Mouse (Mus musculus) MEL (cell line): ENCODE results near the gene Mlip. TPM values are rescaled to one million over a fixed set of nuclear protein-coding genes. Genes with fewer than 3 reads are reported as not detected.

ENCODE experiments used
- DNase-seq: peaks from one replicate; pipeline ENCODE4 v3.0.0; 2011; ENCODE audit warnings: low read depth, low spot score
- H3K27ac ChIP-seq: 2 replicates; pipeline ENCODE4 v1.5.1; 2012; ENCODE audit warnings: low read depth, mild to moderate bottlenecking, control low read depth, low read length, moderate library complexity; ENCODE audit not compliant: control insufficient read depth
- H3K27me3 ChIP-seq, 2 experiments: fragments of 150-350 bp in 1 of 2; sonication (generic) in 1 of 2; 2 replicates each; pipeline ENCODE4 v1.6.1; 2012; ENCODE audit warnings: low read length in 2 of 2, mild to moderate bottlenecking in 2 of 2, improper control_type of control experiment in 1 of 2, moderate library complexity in 1 of 2; ENCODE audit not compliant: insufficient read depth in 2 of 2, control insufficient read depth in 1 of 2
- H3K36me3 ChIP-seq, 2 experiments: 2 replicates each; pipeline ENCODE4 v1.6.1; 2012 to 2014; ENCODE audit warnings: low read length in 2 of 2, improper control_type of control experiment in 1 of 2, inconsistent platforms in 1 of 2, mild to moderate bottlenecking in 1 of 2; ENCODE audit not compliant: insufficient read depth in 2 of 2, control insufficient read depth in 1 of 2
- H3K4me1 ChIP-seq, 2 experiments: fragments of 150-350 bp in 1 of 2; sonication (generic) in 1 of 2; 2 replicates each; pipeline ENCODE4 v1.6.1; 2012; ENCODE audit warnings: low read length in 2 of 2, improper control_type of control experiment in 1 of 2, mild to moderate bottlenecking in 1 of 2; ENCODE audit not compliant: insufficient read depth in 2 of 2, control insufficient read depth in 1 of 2
- H3K4me3 ChIP-seq, 2 experiments: fragments of 150-350 bp in 1 of 2; sonication (generic) in 1 of 2; 2 replicates each; pipeline ENCODE4 v1.5.1; 2012; ENCODE audit warnings: low read depth in 2 of 2, low read length in 2 of 2, mild to moderate bottlenecking in 2 of 2, moderate library complexity in 2 of 2, control low read depth in 1 of 2, improper control_type of control experiment in 1 of 2; ENCODE audit not compliant: control insufficient read depth in 1 of 2, insufficient read depth in 1 of 2
- H3K79me2 ChIP-seq: 2 replicates; pipeline ENCODE4 v1.6.1; 2012; ENCODE audit warnings: mild to moderate bottlenecking, low read length, moderate library complexity; ENCODE audit not compliant: control insufficient read depth, poor library complexity, insufficient read depth
- H3K9ac ChIP-seq: 2 replicates; pipeline ENCODE4 v1.6.1; 2012; ENCODE audit warnings: low read depth, mild to moderate bottlenecking, control low read depth, low read length, moderate library complexity; ENCODE audit not compliant: control insufficient read depth, poor library complexity, severe bottlenecking
- H3K9me3 ChIP-seq: fragments of 150-350 bp; sonication (generic); replicated peaks from 2 replicates; pipeline ENCODE4 v1.6.1; 2012; ENCODE audit warnings: mild to moderate bottlenecking, low read length, improper control_type of control experiment, moderate library complexity; ENCODE audit not compliant: insufficient read depth
- CHD2 ChIP-seq: IDR thresholded peaks from 2 replicates; pipeline ENCODE4 v1.6.1; 2011; ENCODE audit warnings: low read length, improper control_type of control experiment
- CTCF ChIP-seq, 3 experiments: IDR thresholded peaks in 2 of 3; conservative IDR thresholded peaks in 1 of 3; 2 replicates each; pipeline ENCODE4 v1.5.1; 2011 to 2012; ENCODE audit warnings: low read length in 3 of 3, low read depth in 2 of 3, mild to moderate bottlenecking in 2 of 3, improper control_type of control experiment in 1 of 3, inconsistent platforms in 1 of 3, mixed read lengths in 1 of 3, moderate library complexity in 1 of 3; ENCODE audit not compliant: control insufficient read depth in 1 of 3, insufficient read depth in 1 of 3, poor library complexity in 1 of 3, severe bottlenecking in 1 of 3
- E2F4 ChIP-seq: IDR thresholded peaks from 2 replicates; pipeline ENCODE4 v1.6.1; 2011; ENCODE audit warnings: low read depth, low read length, improper control_type of control experiment, borderline replicate concordance
- ELF1 ChIP-seq: IDR thresholded peaks from 2 replicates; pipeline ENCODE4 v1.6.1; 2014; ENCODE audit warnings: low read depth, mild to moderate bottlenecking, inconsistent platforms, low read length, improper control_type of control experiment, moderate library complexity
- EP300 ChIP-seq, 2 experiments: IDR thresholded peaks; 2 replicates each; pipeline ENCODE4 v1.6.1; 2011; ENCODE audit warnings: improper control_type of control experiment in 2 of 2, low read length in 2 of 2, low read depth in 1 of 2, mild to moderate bottlenecking in 1 of 2
- GATA1 ChIP-seq: IDR thresholded peaks from 2 replicates; pipeline ENCODE4 v1.6.1; 2011; ENCODE audit warnings: low read depth, low read length, improper control_type of control experiment
- HCFC1 ChIP-seq: IDR thresholded peaks from 2 replicates; pipeline ENCODE4 v1.6.1; 2012; ENCODE audit warnings: low read depth, mild to moderate bottlenecking, inconsistent platforms, low read length, improper control_type of control experiment, moderate library complexity
- MAFK ChIP-seq: IDR thresholded peaks from 2 replicates; pipeline ENCODE4 v1.6.1; 2011; ENCODE audit warnings: low read depth, mild to moderate bottlenecking, low read length, improper control_type of control experiment, borderline replicate concordance
- MEF2A ChIP-seq: IDR thresholded peaks from 2 replicates; pipeline ENCODE4 v1.6.1; 2014; ENCODE audit warnings: low read depth, mild to moderate bottlenecking, inconsistent platforms, low read length, improper control_type of control experiment; ENCODE audit not compliant: poor library complexity, insufficient replicate concordance, severe bottlenecking; ENCODE audit errors: extremely low read depth
- MXI1 ChIP-seq: IDR thresholded peaks from 2 replicates; pipeline ENCODE4 v1.6.1; 2011; ENCODE audit warnings: mild to moderate bottlenecking, low read depth, low read length, improper control_type of control experiment
- POLR2A ChIP-seq, 2 experiments: IDR thresholded peaks; 2 replicates each; pipeline ENCODE4 v1.6.1; 2011 to 2012; ENCODE audit warnings: low read length in 2 of 2, mild to moderate bottlenecking in 2 of 2, control low read depth in 1 of 2, improper control_type of control experiment in 1 of 2, low read depth in 1 of 2, moderate library complexity in 1 of 2; ENCODE audit not compliant: control insufficient read depth in 1 of 2, insufficient read depth in 1 of 2, poor library complexity in 1 of 2
- RAD21 ChIP-seq: IDR thresholded peaks from 2 replicates; pipeline ENCODE4 v1.6.1; 2011; ENCODE audit warnings: mild to moderate bottlenecking, low read depth, low read length, improper control_type of control experiment
- RCOR1 ChIP-seq: IDR thresholded peaks from 2 replicates; pipeline ENCODE4 v1.6.1; 2012; ENCODE audit warnings: low read depth, mild to moderate bottlenecking, inconsistent platforms, low read length, improper control_type of control experiment
- TCF12 ChIP-seq: IDR thresholded peaks from 2 replicates; pipeline ENCODE4 v1.6.1; 2014; ENCODE audit warnings: low read depth, mild to moderate bottlenecking, inconsistent platforms, low read length, improper control_type of control experiment, moderate library complexity
- UBTF ChIP-seq: IDR thresholded peaks from 2 replicates; pipeline ENCODE4 v1.6.1; 2012; ENCODE audit warnings: low read depth, mild to moderate bottlenecking, inconsistent platforms, low read length, improper control_type of control experiment, moderate library complexity, borderline replicate concordance; ENCODE audit not compliant: insufficient read depth
- USF1 ChIP-seq: IDR thresholded peaks from 2 replicates; pipeline ENCODE4 v1.6.1; 2014; ENCODE audit warnings: low read depth, mild to moderate bottlenecking, inconsistent platforms, low read length, improper control_type of control experiment, moderate library complexity
- USF2 ChIP-seq, 2 experiments: IDR thresholded peaks; 2 replicates each; pipeline ENCODE4 v1.6.1; 2011 to 2012; ENCODE audit warnings: improper control_type of control experiment in 2 of 2, low read length in 2 of 2, borderline replicate concordance in 1 of 2, inconsistent platforms in 1 of 2, low read depth in 1 of 2, mild to moderate bottlenecking in 1 of 2; ENCODE audit not compliant: insufficient read depth in 1 of 2
- ZNF384 ChIP-seq: IDR thresholded peaks from 2 replicates; pipeline ENCODE4 v1.6.1; 2012; ENCODE audit warnings: low read depth, mild to moderate bottlenecking, inconsistent platforms, low read length, improper control_type of control experiment
- polyA plus RNA-seq, 2 experiments: library from polyadenylated mRNA; stranded (reverse) in 1 of 2; unstranded in 1 of 2; fragments of >175 nt in 1 of 2; fragments of >200 nt in 1 of 2; gene quantifications; 2 replicates each; pipeline versions ENCODE4 v1.2.1 to v1.2.4; 2012; ENCODE audit warnings: low replicate concordance in 2 of 2, low read depth in 1 of 2; ENCODE audit not compliant: insufficient read length in 2 of 2, insufficient read depth in 1 of 2, missing spikeins in 1 of 2
- total RNA-seq: library from RNA; depleted of rRNA; stranded (reverse); fragments of 300-350 nt; gene quantifications from 2 replicates; pipeline ENCODE4 v1.2.3, GENCODE M21; 2012

Gene Mlip
- total and polyA plus RNA-seq, 3 experiments = 0.04 TPM; not detected in 2

DNA sequence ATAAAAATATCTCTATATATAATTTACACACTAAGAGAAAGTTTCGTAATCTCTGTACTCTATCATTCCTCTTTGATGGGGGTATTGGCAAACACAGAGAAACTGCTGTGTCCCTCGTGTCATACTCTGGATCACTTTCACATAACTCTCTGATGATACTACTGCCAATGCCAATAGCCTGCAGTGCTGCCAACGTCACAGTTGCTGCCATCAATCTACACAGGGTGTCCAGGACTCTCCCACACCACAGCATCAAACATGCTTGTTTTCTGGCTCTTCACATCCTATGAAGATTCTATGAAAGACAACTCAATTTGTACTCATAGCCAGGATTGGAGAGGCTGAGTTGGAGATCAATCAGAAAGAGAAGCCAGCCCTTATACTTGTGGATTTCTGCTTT lies 17.4 kb downstream of the Mlip start:
- Histone ChIP-seq H3K9ac (no peak overlapping the region), H3K27me3 (no peaks in the 10 kb centered on the region), H3K27ac (no peak overlapping the region), H3K4me1 (no peaks in the 10 kb centered on the region), H3K36me3 (no peaks in the 10 kb centered on the region), H3K9me3 (no peaks in the 10 kb centered on the region), H3K4me3 (no peak overlapping the region), H3K79me2 (no peaks in the 10 kb centered on the region)
- no peak for TF ChIP-seq TCF12
- no peak for DNase-seq

DNA sequence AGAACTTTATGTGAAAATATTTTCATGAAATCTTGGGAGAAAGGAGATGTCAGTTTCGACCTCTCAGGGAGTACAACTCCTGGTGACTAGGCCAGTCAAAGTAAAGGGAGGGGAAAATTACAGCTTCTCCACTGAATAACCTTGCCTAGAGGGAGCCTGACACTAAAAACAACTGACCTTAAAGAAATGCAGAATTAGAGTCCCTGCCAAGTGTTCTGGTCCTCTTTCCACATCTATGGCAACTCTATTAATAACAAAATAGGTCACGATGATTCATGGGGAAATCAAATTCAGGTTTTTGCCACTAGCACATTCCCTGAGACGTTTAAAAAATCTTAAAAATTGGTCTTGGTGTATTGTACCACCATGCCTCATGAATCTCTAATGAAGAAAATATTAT lies 34.4 kb downstream of the Mlip start:
- no peak for DNase-seq
- no peak overlapping the region for H3K27ac ChIP-seq
- H3K4me3 ChIP-seq = no peak overlapping the region
- peaks cover 0 to 2% of the 10 kb centered on the region in 2 experiments; a peak in 1 of 4 replicates for H3K27me3 ChIP-seq
- no peaks in the 10 kb centered on the region for H3K9me3 ChIP-seq
- no peak overlapping the region for H3K9ac ChIP-seq
- H3K79me2 ChIP-seq = no peaks in the 10 kb centered on the region
- H3K4me1 ChIP-seq = no peaks in the 10 kb centered on the region
- TF ChIP-seq EP300 (IDR thresholded peaks at IDR 0.05; ENCODE audit: low read depth in 1 of 2, low read length in 2 of 2) (no peak), CHD2 (no peak), USF2 (IDR thresholded peaks at IDR 0.05; ENCODE audit: borderline replicate concordance in 1 of 2, insufficient read depth in 1 of 2, low read depth in 1 of 2, low read length in 2 of 2) (no peak), ZNF384 (no peak), RAD21 (no peak), MAFK (no peak), E2F4 (no peak), ELF1 (no peak), POLR2A (IDR thresholded peaks at IDR 0.05; ENCODE audit: control insufficient read depth in 1 of 2, insufficient read depth in 1 of 2, low read depth in 1 of 2, low read length in 2 of 2, poor library complexity in 1 of 2) (no peak), MXI1 (no peak), RCOR1 (no peak), HCFC1 (no peak), MEF2A (no peak), UBTF (no peak), USF1 (no peak), CTCF (IDR thresholded peaks at IDR 0.05 in 2 of 3, conservative IDR thresholded peaks at IDR 0.05 in 1 of 3; ENCODE audit: control insufficient read depth in 1 of 3, insufficient read depth in 1 of 3, low read depth in 2 of 3, low read length in 3 of 3, poor library complexity in 1 of 3, severe bottlenecking in 1 of 3) (no peak), GATA1 (no peak)
- H3K36me3 ChIP-seq = no peaks in the 10 kb centered on the region
